Mouse (Mus musculus) ZHBTc4 (cell line): ENCODE measurements around the gene Borcs5.
A peak's percentile ranks its signal among the peaks of the same experiment; 100 is the strongest.

Experiments
- DNase-seq: peaks from one replicate; pipeline ENCODE4 v3.0.0-alpha.2; 2011; ENCODE audit warnings: low read depth, low spot score

The Borcs5 gene

DNA sequence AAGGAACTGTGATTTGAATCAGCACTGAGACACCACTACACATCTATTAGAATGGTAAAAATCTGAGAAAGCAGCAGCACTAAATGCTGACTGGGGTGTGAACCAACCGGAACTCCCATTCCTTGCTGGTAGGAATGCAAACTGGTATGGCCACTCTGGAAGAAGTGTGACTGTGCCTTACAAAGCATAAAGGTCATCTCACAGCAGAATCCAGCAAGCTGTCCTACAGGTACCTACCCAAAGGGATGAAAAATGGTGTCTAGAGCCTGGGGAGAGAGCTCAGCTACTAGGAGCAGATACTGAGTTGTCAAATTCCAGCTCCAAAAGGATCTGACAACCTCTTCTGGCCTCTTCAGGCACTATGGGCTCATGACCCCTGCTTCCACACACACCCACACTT, 12.7 kb upstream of the Borcs5 start:
- no peak for DNase-seq

DNA sequence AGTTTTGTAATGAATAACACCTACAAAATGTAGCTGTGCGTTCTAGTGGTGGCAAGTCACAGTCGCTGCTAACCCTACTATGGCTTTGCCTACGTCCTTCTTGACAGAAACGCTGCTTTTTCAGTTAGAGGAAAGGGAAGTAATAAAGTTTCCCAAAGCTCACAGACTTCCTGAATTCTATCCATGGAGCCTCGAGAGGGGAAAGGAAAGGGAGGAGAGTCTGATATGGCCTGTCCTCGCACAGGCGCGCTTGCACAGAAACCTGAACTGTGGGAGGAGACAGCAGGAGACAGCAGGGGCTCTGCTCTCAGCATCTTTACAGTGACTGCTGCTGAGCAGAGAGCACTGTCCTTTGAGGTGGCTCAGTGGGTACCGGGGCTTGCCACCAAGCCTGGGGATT, 8.9 kb upstream of the Borcs5 start:
- DNase-seq = no peak

DNA sequence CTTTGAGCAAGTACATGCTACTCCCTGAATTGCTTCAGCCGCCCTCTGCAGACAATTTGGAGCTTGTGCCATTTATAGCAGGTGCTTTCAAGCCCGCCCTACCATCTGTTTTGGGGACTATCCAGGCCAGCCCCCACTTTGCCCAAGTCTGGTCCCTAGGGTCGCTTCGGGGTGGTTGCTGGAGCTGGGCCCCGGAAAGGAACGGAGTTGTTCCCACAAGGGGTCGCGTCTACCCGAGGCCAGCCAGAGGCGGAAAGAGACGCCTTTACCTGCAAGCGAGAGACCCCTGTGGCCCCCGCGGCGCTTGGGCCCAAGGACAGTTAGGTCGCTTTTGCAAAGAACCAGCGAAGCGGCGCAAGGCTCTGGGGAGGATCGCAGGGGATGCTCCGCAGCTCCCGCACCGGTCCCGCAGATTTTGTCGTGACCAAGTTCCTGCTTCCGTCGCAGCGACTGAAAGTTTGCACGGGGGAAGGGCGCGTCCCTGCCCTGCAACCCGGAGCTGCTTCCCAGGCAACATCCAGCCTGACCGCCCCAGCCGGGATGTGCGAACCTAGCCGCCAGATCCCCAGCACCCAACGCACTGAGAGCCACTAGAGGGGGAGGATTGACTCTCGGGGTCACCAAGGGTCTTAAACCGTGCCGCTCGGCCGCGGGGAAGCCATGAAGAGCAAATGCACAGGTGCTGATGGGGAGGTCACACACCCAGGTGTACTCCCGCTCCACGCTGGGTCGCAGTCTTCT, 7.2 kb upstream of the Borcs5 start, which contains the start of gene Mansc1:
Mansc1 (minus strand) TSS at position 542 of the 741 bp plus-strand sequence.
- DNase-seq = peak; percentile 71

DNA sequence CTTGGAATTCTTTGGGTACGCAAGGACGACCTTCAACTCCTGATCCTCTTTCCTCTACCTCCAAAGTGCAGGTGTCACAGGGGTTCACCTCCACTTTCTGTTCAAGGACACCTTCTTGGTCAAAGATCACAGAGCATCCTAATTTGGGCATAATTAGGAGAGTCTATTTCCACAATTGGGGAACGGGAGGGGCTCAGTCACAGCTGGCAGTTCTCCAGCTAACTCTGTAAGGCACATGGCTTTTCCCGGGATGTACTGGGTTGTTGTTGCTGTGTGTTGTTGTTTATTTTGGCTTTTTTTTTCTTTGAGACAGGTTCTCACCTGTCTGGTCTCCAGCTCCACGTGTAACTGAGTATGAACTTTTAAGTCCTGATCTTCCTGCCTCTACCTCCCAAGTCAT, 6.6 kb upstream of the Borcs5 start:
- no peak for DNase-seq

DNA sequence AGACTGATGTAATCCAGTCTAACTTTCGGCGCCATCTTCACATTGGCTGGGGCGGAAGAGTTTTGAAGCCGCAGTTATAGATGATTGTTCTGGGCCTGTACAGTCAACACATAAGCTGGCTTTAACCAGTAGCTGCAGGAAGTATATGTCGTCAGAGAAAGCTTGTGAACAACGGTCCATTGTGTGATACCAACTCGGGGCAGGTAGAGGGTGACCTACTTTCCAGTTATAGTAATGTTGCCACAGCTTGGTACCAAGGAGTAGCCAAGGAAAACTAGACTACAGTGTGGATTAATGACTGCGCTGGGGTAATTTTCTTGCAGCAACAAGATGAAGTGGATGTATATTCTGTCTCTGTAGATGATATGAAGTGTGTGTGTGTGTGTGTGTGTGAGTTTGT, 5.8 kb upstream of the Borcs5 start:
- DNase-seq = no peak

DNA sequence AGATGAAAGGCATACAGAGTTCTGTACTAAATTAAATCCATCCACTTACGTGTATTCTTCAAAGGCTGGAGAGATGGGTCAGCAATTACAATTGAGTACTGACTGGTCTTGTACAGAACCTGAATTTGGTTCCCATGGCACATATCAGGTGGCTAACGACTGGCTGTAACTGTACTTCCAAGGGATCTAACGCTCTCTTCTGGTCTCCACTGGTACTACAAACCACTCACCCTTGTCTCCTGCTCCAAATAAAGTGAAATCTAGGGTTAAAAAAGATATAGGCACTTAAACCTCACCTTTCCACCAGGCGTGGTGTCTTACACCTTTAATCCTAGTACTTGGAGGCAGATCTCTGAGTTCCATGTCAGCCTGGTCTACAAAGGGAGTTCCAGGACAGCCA, 2.8 kb upstream of the Borcs5 start:
- peak; percentile 56 for DNase-seq

DNA sequence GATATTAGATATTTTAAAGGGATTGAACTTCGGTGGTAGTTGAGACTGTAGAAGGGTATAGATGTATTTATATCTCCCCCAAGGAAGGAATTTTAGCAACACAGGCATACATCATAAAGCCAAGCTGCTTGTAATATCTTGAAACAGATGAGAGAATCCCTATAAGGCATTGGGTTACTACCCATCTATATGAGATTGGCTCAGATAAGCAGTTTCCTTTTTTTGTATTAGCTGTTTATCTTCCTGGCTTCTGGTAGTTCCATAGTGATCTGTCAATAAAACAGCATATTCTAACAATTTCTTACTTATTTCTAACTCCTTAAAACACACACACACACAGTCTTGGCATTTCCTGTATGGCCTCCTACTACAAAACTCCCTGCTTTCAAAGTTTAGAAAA, 590 bp downstream of the Borcs5 start:
- DNase-seq = no peak

DNA sequence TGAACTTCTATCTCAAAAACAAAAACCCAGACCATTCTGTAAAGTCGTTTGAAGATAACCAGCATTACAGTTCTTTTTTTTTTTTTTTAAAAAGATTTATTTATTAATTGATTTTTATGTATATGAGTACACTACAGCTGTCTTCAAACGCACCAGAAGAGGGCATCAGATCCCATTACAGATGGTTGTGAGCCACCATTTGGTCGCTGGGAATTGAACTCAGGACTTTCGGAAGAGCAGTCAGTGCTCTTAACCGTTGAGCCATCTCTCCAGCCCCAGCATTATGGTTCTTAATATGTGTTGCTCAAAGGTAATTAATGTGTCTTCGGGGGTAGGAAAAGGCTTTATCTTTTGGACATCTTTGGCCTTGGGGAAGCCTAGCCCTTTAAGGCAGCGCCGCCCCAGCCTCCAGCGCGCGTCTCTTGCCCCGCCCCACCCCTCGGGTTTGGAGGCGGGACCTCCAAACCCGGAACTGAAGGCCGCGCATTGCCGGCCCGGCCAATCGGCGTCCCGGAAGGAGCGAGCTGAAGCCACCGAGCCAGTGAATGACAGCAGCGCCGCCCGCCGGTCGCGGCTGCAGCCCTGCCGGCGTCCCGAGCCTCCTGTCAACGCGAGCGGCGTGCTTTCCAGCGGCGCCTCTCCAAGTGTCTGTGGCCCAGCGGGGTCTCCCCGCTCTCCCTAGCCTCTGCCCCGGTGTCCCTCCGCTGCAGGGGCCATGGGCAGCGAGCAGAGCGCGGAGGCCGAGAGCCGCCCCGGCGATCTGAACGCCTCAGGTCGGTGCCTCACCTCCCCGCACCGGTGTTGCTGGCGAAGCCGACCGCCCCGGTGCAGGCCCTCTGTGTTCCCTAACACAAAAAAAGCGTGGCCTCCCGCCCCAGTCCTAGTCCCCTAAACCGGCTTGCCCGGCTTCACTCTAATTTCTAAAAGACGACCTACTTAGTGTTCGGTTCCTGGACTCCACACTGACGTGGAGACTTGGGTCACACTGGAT, 1.5 kb downstream of the Borcs5 start:
- DNase-seq = peak; percentile 98

DNA sequence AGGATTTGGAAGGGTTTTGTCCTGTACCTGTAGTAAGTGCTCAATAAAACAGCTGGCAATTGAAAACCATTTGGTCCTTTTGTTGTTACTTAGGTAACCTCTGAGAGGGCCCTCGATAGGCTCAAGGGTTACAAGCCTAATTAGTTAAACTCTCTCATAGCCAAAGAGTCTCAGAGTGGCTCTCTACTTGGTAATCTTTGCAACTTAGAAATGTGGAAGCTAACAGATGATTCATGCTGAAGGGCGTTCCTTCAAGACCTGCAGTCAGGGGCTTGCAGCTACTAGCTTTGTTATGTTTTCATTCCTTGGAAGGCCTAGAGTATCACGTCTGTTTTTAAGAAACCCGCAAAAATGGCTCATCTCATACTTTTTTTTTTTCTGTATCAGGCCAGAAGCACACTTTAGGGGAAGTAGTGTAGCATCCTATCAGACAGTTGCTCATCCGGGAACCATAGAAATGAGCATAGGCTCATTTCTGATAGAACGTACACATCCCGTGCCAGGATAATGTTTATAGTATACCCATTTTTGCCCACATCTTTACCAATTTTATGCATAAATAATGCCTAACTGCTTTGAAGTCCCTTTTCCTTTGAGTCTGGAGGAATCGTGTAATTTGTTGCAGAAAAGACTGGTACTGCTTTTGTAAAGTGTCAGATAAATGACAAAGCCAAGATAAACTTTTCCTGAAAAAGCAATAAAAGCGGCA, 2.6 kb downstream of the Borcs5 start:
- no peak for DNase-seq

DNA sequence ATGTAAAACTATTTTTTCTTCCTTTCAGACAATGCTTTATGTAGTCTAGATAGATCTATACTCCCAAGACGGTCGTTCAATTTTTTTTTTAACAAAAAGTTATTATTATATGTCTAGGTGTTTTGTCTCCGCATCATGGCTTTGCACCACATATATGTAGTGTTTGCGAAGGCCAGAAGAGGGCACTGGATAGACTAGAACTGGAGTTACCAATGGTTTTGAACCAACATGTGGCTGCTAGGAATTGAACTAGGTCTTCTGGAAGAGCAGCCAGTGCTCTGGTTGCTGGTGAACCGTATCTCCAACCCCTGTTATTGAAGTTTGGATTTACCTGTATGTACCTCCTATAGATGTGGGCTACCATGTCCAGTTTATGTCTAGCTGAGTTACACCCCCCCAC, 4.0 kb downstream of the Borcs5 start:
- peak; percentile 65 for DNase-seq

DNA sequence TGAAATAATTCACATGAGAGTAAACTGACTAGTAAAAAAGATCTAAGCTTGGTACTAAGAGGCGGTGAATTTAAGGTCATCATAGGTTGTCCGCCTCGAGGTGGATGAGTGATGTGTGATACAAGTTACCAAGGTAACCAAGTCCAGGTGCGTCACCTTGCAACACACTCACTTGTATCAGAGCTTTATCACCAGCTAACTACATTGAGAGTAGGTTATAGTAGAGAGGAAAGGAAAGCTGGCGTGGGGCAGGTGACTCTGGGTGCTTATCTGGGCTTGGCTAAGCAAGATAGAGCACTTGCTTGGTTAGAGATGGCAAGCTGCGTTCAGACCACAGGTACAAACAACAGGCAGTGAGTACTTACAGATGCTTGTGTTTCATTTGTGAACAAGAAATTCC, 7.5 kb downstream of the Borcs5 start:
- no peak for DNase-seq

DNA sequence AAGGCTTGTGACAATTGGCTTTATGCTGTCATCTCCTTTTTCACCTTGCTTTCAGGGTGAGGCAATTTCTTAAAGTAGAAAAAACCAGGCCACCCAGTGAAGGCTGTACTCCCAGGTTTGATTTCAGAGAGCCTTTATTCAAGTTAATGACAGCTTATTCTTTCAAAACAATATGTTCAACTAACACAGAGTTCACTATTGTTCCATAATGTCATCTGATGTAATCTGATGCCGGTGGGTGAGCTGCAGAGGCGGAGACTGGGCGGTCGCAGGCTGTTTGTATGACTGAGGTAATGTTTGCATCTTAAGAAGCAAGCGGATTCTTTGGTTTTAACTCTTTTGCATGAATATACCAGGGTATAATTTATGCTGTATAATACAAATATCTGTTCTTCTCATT, 8.3 kb downstream of the Borcs5 start:
- DNase-seq = peak; percentile 25

DNA sequence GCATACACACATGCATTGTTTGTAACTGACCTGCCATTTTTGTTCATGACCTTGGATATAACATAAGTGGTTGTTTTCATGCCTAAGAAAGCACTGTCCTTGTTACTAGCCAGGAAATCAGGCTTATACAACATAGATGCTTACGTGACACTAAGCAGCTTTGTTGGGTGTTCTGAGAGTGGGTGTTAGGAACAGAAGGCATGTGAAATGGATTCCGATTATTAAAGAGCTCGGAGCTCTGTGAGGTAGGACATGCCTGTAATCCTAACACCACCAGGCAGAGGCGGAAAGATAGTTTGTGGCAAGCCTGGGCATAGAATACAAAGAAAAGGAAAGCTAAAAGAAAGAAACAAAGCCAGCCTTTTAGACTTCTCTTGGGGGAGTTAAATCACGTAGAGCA, 9.0 kb downstream of the Borcs5 start:
- no peak for DNase-seq

DNA sequence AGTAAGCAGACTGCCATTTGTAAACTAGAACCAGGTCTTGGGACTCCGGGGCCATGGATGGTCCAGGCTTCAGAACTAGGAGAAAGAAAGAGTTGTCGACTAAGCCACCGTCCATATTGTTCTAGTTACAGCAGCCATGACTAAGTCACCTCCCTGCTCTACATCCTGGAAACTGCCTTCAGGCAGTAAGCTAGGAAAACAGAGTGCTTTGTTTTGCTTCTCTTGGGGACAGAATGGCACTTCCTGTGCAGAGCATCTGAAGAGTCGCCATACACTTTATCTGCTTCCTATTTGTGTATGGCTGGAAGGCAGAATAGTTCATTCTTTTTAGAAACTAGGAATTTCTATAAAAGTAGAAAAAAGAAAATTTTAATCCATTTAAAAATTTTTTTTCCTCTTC, 17.2 kb downstream of the Borcs5 start:
- no peak for DNase-seq

DNA sequence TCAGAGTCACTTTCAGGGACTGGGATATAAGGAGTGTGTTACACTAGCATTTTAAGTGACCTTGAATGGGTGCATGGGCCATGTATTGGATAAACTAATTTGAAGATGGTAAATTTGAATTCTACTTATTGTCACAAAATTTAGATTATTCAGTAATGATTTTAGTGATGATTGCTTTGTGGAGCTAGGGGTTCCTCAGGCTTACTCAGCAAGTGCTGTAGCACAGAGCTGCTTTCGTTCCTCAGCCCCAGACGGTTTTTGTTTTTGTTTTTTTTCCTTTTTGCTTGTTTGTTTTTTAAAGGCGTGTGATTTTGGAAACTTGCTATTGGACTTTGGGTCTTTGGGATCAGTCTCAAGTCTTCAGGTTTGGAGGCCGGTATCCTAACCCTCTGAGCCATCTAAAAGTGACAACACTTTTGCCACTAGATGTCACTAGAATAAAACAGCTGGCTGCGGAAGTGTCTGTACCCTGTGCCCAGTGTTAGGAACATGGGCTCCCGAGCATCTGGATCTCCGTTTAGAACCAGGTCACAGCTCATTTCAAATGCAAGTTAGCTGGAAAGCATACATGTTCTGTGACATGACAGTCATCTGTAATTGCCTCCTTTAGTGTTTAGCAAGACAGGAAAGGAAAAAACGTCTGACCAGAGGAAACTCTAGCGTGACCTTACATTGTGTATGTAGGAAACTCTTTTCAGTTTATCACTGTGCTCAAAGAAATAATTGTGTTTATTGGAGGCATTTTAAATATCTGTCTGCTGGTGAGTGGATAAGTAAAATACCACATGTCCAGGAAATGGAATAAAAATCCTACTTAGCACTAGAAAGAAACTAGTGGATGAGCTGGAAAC, 20.0 kb downstream of the Borcs5 start:
- DNase-seq = peak; percentile 68

DNA sequence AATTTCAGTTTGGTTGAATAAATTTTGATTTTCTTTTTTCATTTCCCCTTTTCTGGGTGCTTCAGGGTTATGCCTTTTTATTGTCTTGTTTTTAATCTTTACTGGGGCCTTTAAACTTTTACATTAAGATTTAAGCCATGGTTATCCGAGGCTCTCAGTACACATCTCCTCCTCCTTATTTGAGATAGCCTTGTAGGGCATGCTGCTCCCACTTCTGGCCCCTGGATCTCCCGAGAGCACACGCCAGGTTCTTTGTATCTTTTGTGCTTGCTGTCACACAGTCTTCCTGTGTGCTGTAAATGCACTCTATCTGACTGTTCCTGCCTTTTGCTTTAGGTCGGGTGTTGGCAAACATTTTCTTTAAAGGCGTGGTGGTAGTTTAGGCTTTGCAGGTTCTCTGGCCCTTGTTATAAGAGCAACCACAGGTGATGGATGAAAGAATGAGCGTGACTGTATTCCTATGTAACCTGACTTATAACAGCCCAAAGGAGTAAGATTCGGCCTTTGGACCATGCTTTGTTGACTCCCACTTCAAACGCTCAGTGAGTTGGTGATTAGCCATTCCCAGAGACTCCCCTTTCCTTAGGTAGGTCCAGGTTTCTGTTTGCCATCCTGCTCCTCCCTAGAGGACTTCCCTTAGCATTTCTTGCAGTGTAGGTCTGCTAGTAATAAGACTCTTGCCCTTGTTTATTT, 21.6 kb downstream of the Borcs5 start:
- DNase-seq = no peak

DNA sequence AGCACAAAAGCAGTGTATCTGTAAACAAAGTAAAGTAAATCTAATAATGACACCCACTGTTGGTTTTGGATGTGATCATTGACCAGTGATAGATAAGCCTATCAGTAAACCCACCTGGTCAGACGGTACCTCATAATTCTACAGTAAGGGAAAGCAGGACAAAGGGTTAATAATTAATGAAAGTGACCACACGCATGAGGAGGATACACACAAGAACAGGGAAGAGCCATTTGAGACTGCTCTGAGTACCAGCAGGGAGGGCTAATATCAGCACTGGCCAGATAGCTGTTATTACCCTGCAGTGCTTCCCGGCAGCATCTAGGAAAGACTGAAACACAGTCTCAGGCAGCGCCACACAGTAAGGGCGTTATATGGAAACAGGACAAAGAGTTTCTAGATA, 25.3 kb downstream of the Borcs5 start:
- DNase-seq = no peak

DNA sequence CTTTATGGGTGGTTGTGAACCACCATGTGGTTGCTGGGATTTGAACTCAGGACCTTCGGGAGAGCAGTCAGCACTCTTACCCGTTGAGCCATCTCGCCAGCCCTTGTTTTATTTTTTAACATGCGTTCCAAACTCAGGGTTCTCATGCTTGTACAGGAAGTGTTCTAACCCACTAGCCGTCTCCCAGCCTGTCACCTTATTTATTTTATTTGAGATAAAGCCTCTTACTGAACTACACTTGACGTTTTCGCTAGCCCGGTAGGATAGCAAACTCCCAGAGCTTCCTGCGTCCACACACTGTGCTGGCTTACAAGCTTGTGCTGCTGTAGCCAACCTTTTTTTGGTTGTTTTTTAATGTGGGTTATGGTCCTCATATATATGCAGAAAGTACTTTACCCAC, 26.5 kb downstream of the Borcs5 start:
- no peak for DNase-seq

DNA sequence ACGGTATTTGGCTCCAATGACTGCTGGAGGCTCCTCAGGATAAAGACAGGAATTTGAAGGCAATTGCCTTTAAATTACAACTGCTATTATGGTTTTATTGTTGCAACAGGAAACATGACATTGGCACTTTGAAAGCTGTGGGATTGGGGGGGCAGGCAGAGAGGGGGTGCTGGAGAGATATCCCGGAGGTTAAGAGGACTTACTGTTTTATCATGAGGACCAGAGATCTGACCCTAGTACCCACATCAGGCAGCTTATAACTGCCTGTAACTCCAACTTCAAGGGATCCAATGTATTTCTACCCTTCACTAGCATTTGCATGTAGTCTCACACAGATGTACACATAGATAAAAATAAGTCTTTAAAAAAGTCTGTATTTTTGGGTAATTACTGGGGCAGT, 29.2 kb downstream of the Borcs5 start:
- no peak for DNase-seq

DNA sequence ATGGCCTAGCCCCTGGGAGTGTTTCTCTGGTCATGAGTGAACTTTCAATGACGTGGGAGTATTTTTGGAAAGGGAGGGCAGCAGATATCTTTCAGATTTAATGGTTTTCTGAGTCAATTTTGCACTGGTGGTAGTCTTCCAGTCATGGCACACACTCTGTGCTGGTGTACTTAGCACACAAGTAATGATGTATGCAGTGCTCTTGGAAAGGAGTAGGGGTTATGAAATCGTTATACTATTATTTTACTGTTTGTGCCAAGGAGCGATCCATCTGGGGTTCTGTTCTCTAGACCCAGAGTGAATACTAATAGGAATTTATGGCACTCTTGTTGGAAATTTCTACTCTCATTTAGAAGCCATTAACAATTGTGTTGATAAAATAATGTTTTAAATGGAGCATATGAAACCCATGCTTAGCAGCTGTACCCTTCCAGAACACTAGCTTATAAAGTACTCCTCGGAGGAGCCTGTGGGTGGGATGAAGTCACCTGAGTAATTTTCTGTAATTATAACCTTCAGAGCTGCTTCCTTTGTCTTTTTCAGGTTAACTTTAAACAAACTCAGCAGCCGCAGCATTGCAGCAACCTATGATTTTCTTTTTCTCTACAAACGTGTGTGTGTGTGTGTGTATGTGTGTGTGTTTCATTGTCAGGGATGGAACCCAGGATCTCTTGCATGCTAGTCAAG, 30.0 kb downstream of the Borcs5 start:
- no peak for DNase-seq
